Mouse (Mus musculus) midbrain, embryonic 11.5 days (tissue): ENCODE data around the gene Sucnr1. TPM values are rescaled to one million over a fixed set of nuclear protein-coding genes. Genes with fewer than 3 reads are reported as not detected.

ENCODE experiments used
- ATAC-seq: fragments of 200-750 bp; cut with Nextera tagmentation; 2 replicates; pipeline ENCODE4 v1.8.0; 2017; ENCODE audit warnings: moderate TSS enrichment, moderate library complexity; ENCODE audit not compliant: low FRiP score
- DNase-seq: peaks from one replicate; pipeline ENCODE4 v3.0.0; 2015; ENCODE audit warnings: low spot score; ENCODE audit errors: missing footprints
- H3K27ac ChIP-seq: fragments of 300-500 bp; sonication (generic); 2 replicates; pipeline ENCODE4 v1.5.1; 2014; ENCODE audit warnings: low read depth, low read length
- H3K27me3 ChIP-seq: fragments of 300-500 bp; sonication (generic); 2 replicates; pipeline ENCODE4 v1.6.1; 2014; ENCODE audit warnings: mild to moderate bottlenecking, low read length, moderate library complexity, mixed read lengths; ENCODE audit not compliant: control insufficient read depth, insufficient read depth
- H3K36me3 ChIP-seq: fragments of 300-500 bp; sonication (generic); 2 replicates; pipeline ENCODE4 v1.6.1; 2014; ENCODE audit warnings: mild to moderate bottlenecking, low read length, moderate library complexity, mixed read lengths; ENCODE audit not compliant: control insufficient read depth, insufficient read depth
- H3K4me1 ChIP-seq: fragments of 300-500 bp; sonication (generic); 2 replicates; pipeline ENCODE4 v1.6.1; 2014; ENCODE audit warnings: low read length; ENCODE audit not compliant: control insufficient read depth, insufficient read depth
- H3K4me2 ChIP-seq: fragments of 300-500 bp; sonication (generic); 2 replicates; pipeline ENCODE4 v1.6.1; 2014; ENCODE audit warnings: mild to moderate bottlenecking, moderate library complexity
- H3K4me3 ChIP-seq: fragments of 300-500 bp; sonication (generic); 2 replicates; pipeline ENCODE4 v1.5.1; 2014; ENCODE audit warnings: low read depth, low read length
- H3K9ac ChIP-seq: fragments of 300-500 bp; sonication (generic); 2 replicates; pipeline ENCODE4 v1.6.1; 2014; ENCODE audit warnings: low read length
- H3K9me3 ChIP-seq: fragments of 300-500 bp; sonication (generic); 2 replicates; pipeline ENCODE4 v1.6.1; 2016; ENCODE audit warnings: low read length; ENCODE audit not compliant: control insufficient read depth
- WGBS: fragments of 180-500 bp; shearing (Covaris S2); extraction: QIAGEN DNeasy Blood & Tissue Kit; methylation state at CpG from one replicate; pipeline ENCODE4 v1.1.7; 2014; 5-methylcytosine and 5-hydroxymethylcytosine counted together
- polyA plus RNA-seq: library from polyadenylated mRNA; unstranded; fragments of >200 nt; fragmentation: Nextera tagmentation; extraction: Ambion mirVana; gene quantifications from 2 replicates; pipeline ENCODE4 v1.2.1, GENCODE M21; 2014

The Sucnr1 gene
- polyA plus RNA-seq, 1 experiment from 2014 or later: 0.14 TPM

GRCm38 (mm10) chr3:60135801-60136200, 54.1 kb downstream of the Sucnr1 start:
- Histone ChIP-seq H3K27ac (no peak overlapping the region), H3K9ac (no peak overlapping the region), H3K27me3 (no peaks in the 10 kb centered on the region), H3K4me2 (no peak overlapping the region), H3K4me1 (no peaks in the 10 kb centered on the region), H3K4me3 (no peak overlapping the region), H3K9me3 (no peaks in the 10 kb centered on the region), H3K36me3 (no peaks in the 10 kb centered on the region)
- no peak for ATAC-seq
- WGBS: 74% methylated on average over 2 of the region's 2 CpGs
- DNase-seq: no peak

Other genes with a start within 250 kb of the Sucnr1 start
- gene Gm8298, start 220.8 kb upstream of the Sucnr1 start, polyA plus RNA-seq: not detected in 2 replicates
- not detected in 2 replicates for gene C130079G13Rik, start 156.7 kb upstream of the Sucnr1 start, polyA plus RNA-seq
- gene Aadacl2, start 75.1 kb upstream of the Sucnr1 start, polyA plus RNA-seq: not detected in 2 replicates
- gene Aadac, start 56.2 kb upstream of the Sucnr1 start, polyA plus RNA-seq: not detected in 2 replicates